Mouse (Mus musculus): ENCODE measurements around the gene Pde7b. TPM values are rescaled to one million over a fixed set of nuclear protein-coding genes. Genes with fewer than 3 reads are reported as not detected.

The Pde7b gene
- polyA plus RNA-seq, 2 experiments, result 7.0 to 8.8 TPM

GRCm38 (mm10) chr10:20671621-20672020 lies 53.3 kb downstream of the Pde7b start:
- Histone ChIP-seq H3K9ac (ENCODE audit: low read depth, low read length, severe bottlenecking) (no peak overlapping the region), H3K9me3 (ENCODE audit: control insufficient read depth, low read length) (no peaks in the 10 kb centered on the region), H3K27me3 (ENCODE audit: control insufficient read depth, insufficient read depth, low read length) (no peaks in the 10 kb centered on the region), H3K4me3 (replicated peaks; ENCODE audit: low read length) (no peak overlapping the region), H3K36me3 (ENCODE audit: control insufficient read depth, insufficient read depth, low read length) (no peaks in the 10 kb centered on the region), H3K27ac (replicated peaks; ENCODE audit: low read depth, low read length) (no peak overlapping the region), H3K4me2 (replicated peaks; ENCODE audit: low read depth, low read length, severe bottlenecking) (no peak overlapping the region), H3K4me1 (ENCODE audit: control insufficient read depth, insufficient read depth, low read length) (0 out of 2 replicates have a peak, but pooled peaks cover 6% of the 10 kb centered on the region)
- no peak for ATAC-seq (ENCODE audit: low FRiP score, low read depth)
- TF ChIP-seq POLR2A (IDR thresholded peaks at IDR 0.05; ENCODE audit: borderline replicate concordance, extremely low read depth, insufficient read depth, insufficient read length), result no peak
- no peak for DNase-seq (ENCODE audit: low spot score)
- WGBS, result 79% methylated on average over 5 of the region's 5 CpGs

GRCm38 (mm10) chr10:20670541-20670940 lies 54.3 kb downstream of the Pde7b start:
- no peaks in the 10 kb centered on the region for H3K27me3 ChIP-seq (ENCODE audit: control insufficient read depth, insufficient read depth, low read length)
- H3K9ac ChIP-seq (ENCODE audit: low read depth, low read length, severe bottlenecking), result no peak overlapping the region
- no peak overlapping the region for H3K4me3 ChIP-seq (replicated peaks; ENCODE audit: low read length)
- 0 out of 2 replicates have a peak, but pooled peaks cover 6% of the 10 kb centered on the region for H3K4me1 ChIP-seq (ENCODE audit: control insufficient read depth, insufficient read depth, low read length)
- WGBS, result 83% methylated on average over 8 of the region's 8 CpGs
- no peak overlapping the region for H3K4me2 ChIP-seq (replicated peaks; ENCODE audit: low read depth, low read length, severe bottlenecking)
- DNase-seq (ENCODE audit: low spot score) (no peak), ATAC-seq (ENCODE audit: low FRiP score, low read depth) (no peak)
- no peak for TF ChIP-seq POLR2A (IDR thresholded peaks at IDR 0.05; ENCODE audit: borderline replicate concordance, extremely low read depth, insufficient read depth, insufficient read length)
- no peaks in the 10 kb centered on the region for H3K36me3 ChIP-seq (ENCODE audit: control insufficient read depth, insufficient read depth, low read length)
- no peak overlapping the region for H3K27ac ChIP-seq (replicated peaks; ENCODE audit: low read depth, low read length)
- H3K9me3 ChIP-seq (ENCODE audit: control insufficient read depth, low read length), result no peaks in the 10 kb centered on the region

GRCm38 (mm10) chr10:20669467-20669866 lies 55.4 kb downstream of the Pde7b start:
- Histone ChIP-seq H3K36me3 (ENCODE audit: control insufficient read depth, insufficient read depth, low read length) (no peaks in the 10 kb centered on the region), H3K4me3 (replicated peaks; ENCODE audit: low read length) (no peak overlapping the region), H3K27ac (replicated peaks; ENCODE audit: low read depth, low read length) (peak overlapping the region; percentile 48; the same call in 1 of the 2 replicates), H3K27me3 (ENCODE audit: control insufficient read depth, insufficient read depth, low read length) (no peaks in the 10 kb centered on the region), H3K4me2 (replicated peaks; ENCODE audit: low read depth, low read length, severe bottlenecking) (no peak overlapping the region), H3K4me1 (ENCODE audit: control insufficient read depth, insufficient read depth, low read length) (0 out of 2 replicates have a peak, but pooled peaks cover 6% of the 10 kb centered on the region), H3K9me3 (ENCODE audit: control insufficient read depth, low read length) (no peaks in the 10 kb centered on the region), H3K9ac (ENCODE audit: low read depth, low read length, severe bottlenecking) (no peak overlapping the region)
- 84% methylated on average over 10 of the region's 10 CpGs for WGBS
- DNase-seq (ENCODE audit: low spot score) (no peak), ATAC-seq (ENCODE audit: low FRiP score, low read depth) (no peak)
- TF ChIP-seq POLR2A (IDR thresholded peaks at IDR 0.05; ENCODE audit: borderline replicate concordance, extremely low read depth, insufficient read depth, insufficient read length), result no peak

DNA sequence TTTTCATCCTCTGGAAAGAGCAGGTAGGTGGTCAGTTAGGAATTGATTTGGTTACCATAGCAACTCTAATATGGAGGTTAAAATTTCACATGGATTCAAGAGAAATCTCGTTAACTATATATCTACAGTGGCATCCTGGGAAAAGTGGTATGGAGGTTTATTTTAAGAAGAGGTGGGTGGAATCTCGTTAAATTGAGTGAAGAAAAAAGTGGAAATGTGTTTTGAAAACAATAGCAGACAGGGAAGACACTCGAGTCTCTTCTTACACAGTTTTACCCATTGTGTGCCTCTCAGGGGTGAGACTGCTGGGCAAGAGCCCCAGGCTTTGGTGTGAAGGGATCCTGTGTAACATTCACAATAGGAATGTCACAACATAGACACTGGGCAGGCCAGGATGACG lies 56.3 kb downstream of the Pde7b start:
- ATAC-seq (ENCODE audit: low FRiP score, low read depth), result no peak
- TF ChIP-seq POLR2A (IDR thresholded peaks at IDR 0.05; ENCODE audit: borderline replicate concordance, extremely low read depth, insufficient read depth, insufficient read length), result no peak
- no peak overlapping the region for H3K4me2 ChIP-seq (replicated peaks; ENCODE audit: low read depth, low read length, severe bottlenecking)
- 64% methylated on average over 4 of the region's 4 CpGs for WGBS
- H3K27me3 ChIP-seq (ENCODE audit: control insufficient read depth, insufficient read depth, low read length), result no peaks in the 10 kb centered on the region
- no peak overlapping the region for H3K27ac ChIP-seq (replicated peaks; ENCODE audit: low read depth, low read length)
- H3K36me3 ChIP-seq (ENCODE audit: control insufficient read depth, insufficient read depth, low read length), result no peaks in the 10 kb centered on the region
- H3K9me3 ChIP-seq (ENCODE audit: control insufficient read depth, low read length), result no peaks in the 10 kb centered on the region
- 0 out of 2 replicates have a peak, but pooled peaks cover 6% of the 10 kb centered on the region for H3K4me1 ChIP-seq (ENCODE audit: control insufficient read depth, insufficient read depth, low read length)
- DNase-seq (ENCODE audit: low spot score), result no peak
- H3K9ac ChIP-seq (ENCODE audit: low read depth, low read length, severe bottlenecking), result no peak overlapping the region
- no peak overlapping the region for H3K4me3 ChIP-seq (replicated peaks; ENCODE audit: low read length)

GRCm38 (mm10) chr10:20666655-20667054 lies 58.2 kb downstream of the Pde7b start:
- peaks cover 6% of the 10 kb centered on the region for H3K4me1 ChIP-seq (ENCODE audit: control insufficient read depth, insufficient read depth, low read length)
- no peak overlapping the region for H3K4me3 ChIP-seq (replicated peaks; ENCODE audit: low read length)
- DNase-seq (ENCODE audit: low spot score) (no peak), ATAC-seq (ENCODE audit: low FRiP score, low read depth) (no peak)
- no peak overlapping the region for H3K9ac ChIP-seq (ENCODE audit: low read depth, low read length, severe bottlenecking)
- no peak overlapping the region for H3K4me2 ChIP-seq (replicated peaks; ENCODE audit: low read depth, low read length, severe bottlenecking)
- H3K27ac ChIP-seq (replicated peaks; ENCODE audit: low read depth, low read length), result no peak overlapping the region
- TF ChIP-seq POLR2A (IDR thresholded peaks at IDR 0.05; ENCODE audit: borderline replicate concordance, extremely low read depth, insufficient read depth, insufficient read length), result no peak
- H3K9me3 ChIP-seq (ENCODE audit: control insufficient read depth, low read length), result no peaks in the 10 kb centered on the region
- no peaks in the 10 kb centered on the region for H3K27me3 ChIP-seq (ENCODE audit: control insufficient read depth, insufficient read depth, low read length)
- H3K36me3 ChIP-seq (ENCODE audit: control insufficient read depth, insufficient read depth, low read length), result no peaks in the 10 kb centered on the region
- 55% methylated on average over 2 of the region's 2 CpGs for WGBS

DNA sequence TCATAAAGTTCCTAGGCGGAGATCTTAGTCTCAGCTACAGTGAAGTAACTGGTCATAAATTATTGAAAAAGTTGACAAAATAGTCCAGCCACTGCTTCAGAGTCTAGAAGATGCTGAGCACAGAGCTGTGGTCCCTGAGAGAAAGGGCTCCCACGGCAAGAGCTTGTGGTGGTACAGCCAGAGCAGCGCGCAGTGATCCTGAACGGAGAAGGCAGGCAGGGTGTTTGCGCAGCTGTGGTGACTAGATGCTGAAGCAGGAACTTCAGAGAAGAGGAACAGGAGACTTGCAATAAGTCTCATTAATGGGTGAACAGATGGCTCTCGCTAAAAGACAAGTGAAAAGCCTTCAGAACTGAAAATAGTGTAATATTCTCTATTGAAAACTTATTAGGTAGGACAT lies 61.9 kb downstream of the Pde7b start:
- WGBS, result 64% methylated on average over 7 of the region's 7 CpGs

More for the DNA sequence above, 61.9 kb downstream of the Pde7b start:
- no peak for TF ChIP-seq POLR2A (IDR thresholded peaks at IDR 0.05; ENCODE audit: borderline replicate concordance, extremely low read depth, insufficient read depth, insufficient read length)
- H3K4me1 ChIP-seq (ENCODE audit: control insufficient read depth, insufficient read depth, low read length), result peaks cover 10% of the 10 kb centered on the region
- no peak overlapping the region for H3K4me2 ChIP-seq (replicated peaks; ENCODE audit: low read depth, low read length, severe bottlenecking)
- H3K27ac ChIP-seq (replicated peaks; ENCODE audit: low read depth, low read length), result no peak overlapping the region
- ATAC-seq (ENCODE audit: low FRiP score, low read depth) (no peak), DNase-seq (ENCODE audit: low spot score) (no peak)
- no peaks in the 10 kb centered on the region for H3K27me3 ChIP-seq (ENCODE audit: control insufficient read depth, insufficient read depth, low read length)
- H3K9me3 ChIP-seq (ENCODE audit: control insufficient read depth, low read length), result no peaks in the 10 kb centered on the region
- H3K9ac ChIP-seq (ENCODE audit: low read depth, low read length, severe bottlenecking), result no peak overlapping the region
- no peak overlapping the region for H3K4me3 ChIP-seq (replicated peaks; ENCODE audit: low read length)
- no peaks in the 10 kb centered on the region for H3K36me3 ChIP-seq (ENCODE audit: control insufficient read depth, insufficient read depth, low read length)
